Mouse (Mus musculus): ENCODE measurements around the gene Hectd2. TPM values are rescaled to one million over a fixed set of nuclear protein-coding genes. Genes with fewer than 3 reads are reported as not detected.

The Hectd2 gene
- total and polyA plus RNA-seq, 3 experiments, result 0.12 to 2.0 TPM; not detected in 1

- Histone ChIP-seq H3K36me3 (ENCODE audit: control insufficient read depth in 1 of 2, insufficient read depth in 2 of 2, low read length in 2 of 2) (no peaks in the 10 kb centered on the region), H3K9ac (ENCODE audit: control insufficient read depth, low read depth, low read length, poor library complexity, severe bottlenecking) (no peak overlapping the region)
- DNase-seq (ENCODE audit: low read depth, low spot score), result no peak
Measured at GRCm38 (mm10) chr19:36634771-36635170, 80.3 kb downstream of the Hectd2 start.

GRCm38 (mm10) chr19:36637223-36637622 is 82.8 kb downstream of the Hectd2 start:
- Histone ChIP-seq H3K27me3 (ENCODE audit: control insufficient read depth in 1 of 2, insufficient read depth in 2 of 2, low read length in 2 of 2) (no peaks in the 10 kb centered on the region), H3K4me1 (ENCODE audit: control insufficient read depth in 1 of 2, insufficient read depth in 2 of 2, low read length in 2 of 2) (no peaks in the 10 kb centered on the region), H3K79me2 (ENCODE audit: control insufficient read depth, insufficient read depth, low read length, poor library complexity) (no peaks in the 10 kb centered on the region), H3K9ac (ENCODE audit: control insufficient read depth, low read depth, low read length, poor library complexity, severe bottlenecking) (no peak overlapping the region), H3K36me3 (ENCODE audit: control insufficient read depth in 1 of 2, insufficient read depth in 2 of 2, low read length in 2 of 2) (peaks cover 0 to 2% of the 10 kb centered on the region in 2 experiments; a peak in 1 of 4 replicates), H3K4me3 (ENCODE audit: control insufficient read depth in 1 of 2, insufficient read depth in 1 of 2, low read depth in 2 of 2, low read length in 2 of 2) (no peak overlapping the region), H3K9me3 (replicated peaks; ENCODE audit: insufficient read depth, low read length) (no peaks in the 10 kb centered on the region), H3K27ac (ENCODE audit: control insufficient read depth, low read depth, low read length) (no peak overlapping the region)
- DNase-seq (ENCODE audit: low read depth, low spot score), result no peak
- TF ChIP-seq POLR2AphosphoS2 (IDR thresholded peaks at IDR 0.05; ENCODE audit: low read length) (no peak), TCF12 (IDR thresholded peaks at IDR 0.05; ENCODE audit: low read depth, low read length) (no peak), UBTF (IDR thresholded peaks at IDR 0.05; ENCODE audit: borderline replicate concordance, insufficient read depth, low read depth, low read length) (no peak), RAD21 (IDR thresholded peaks at IDR 0.05; ENCODE audit: low read depth, low read length) (no peak), POLR2AphosphoS5 (IDR thresholded peaks at IDR 0.05; ENCODE audit: borderline replicate concordance, low read depth, low read length) (no peak)

More at GRCm38 (mm10) chr19:36634771-36635170, 80.3 kb downstream of the Hectd2 start:
- TF ChIP-seq CHD2 (IDR thresholded peaks at IDR 0.05; ENCODE audit: low read length) (no peak), ZMIZ1 (IDR thresholded peaks at IDR 0.05; ENCODE audit: low read depth, low read length) (no peak), ZKSCAN1 (IDR thresholded peaks at IDR 0.05; ENCODE audit: low read depth, low read length) (no peak)
- Histone ChIP-seq H3K79me2 (ENCODE audit: control insufficient read depth, insufficient read depth, low read length, poor library complexity) (no peaks in the 10 kb centered on the region), H3K9me3 (replicated peaks; ENCODE audit: insufficient read depth, low read length) (no peaks in the 10 kb centered on the region), H3K4me1 (ENCODE audit: control insufficient read depth in 1 of 2, insufficient read depth in 2 of 2, low read length in 2 of 2) (no peaks in the 10 kb centered on the region), H3K27me3 (ENCODE audit: control insufficient read depth in 1 of 2, insufficient read depth in 2 of 2, low read length in 2 of 2) (no peaks in the 10 kb centered on the region), H3K27ac (ENCODE audit: control insufficient read depth, low read depth, low read length) (no peak overlapping the region), H3K4me3 (ENCODE audit: control insufficient read depth in 1 of 2, insufficient read depth in 1 of 2, low read depth in 2 of 2, low read length in 2 of 2) (no peak overlapping the region)

GRCm38 (mm10) chr19:36637948-36638587 is 83.6 kb downstream of the Hectd2 start:
- no peaks in the 10 kb centered on the region for H3K4me1 ChIP-seq (ENCODE audit: control insufficient read depth in 1 of 2, insufficient read depth in 2 of 2, low read length in 2 of 2)
- TF ChIP-seq MYC (IDR thresholded peaks at IDR 0.05; ENCODE audit: low read depth, low read length), result no peak
- no peak for TF ChIP-seq SIN3A (IDR thresholded peaks at IDR 0.05; ENCODE audit: low read length)
- no peak for TF ChIP-seq TBP (IDR thresholded peaks at IDR 0.05; ENCODE audit: low read depth, low read length)
- no peak for TF ChIP-seq NRF1 (IDR thresholded peaks at IDR 0.05; ENCODE audit: insufficient read depth, low read depth, low read length, poor library complexity, severe bottlenecking)
- TF ChIP-seq ZNF384 (IDR thresholded peaks at IDR 0.05; ENCODE audit: low read depth, low read length), result no peak
- TF ChIP-seq MAZ (IDR thresholded peaks at IDR 0.05; ENCODE audit: low read depth, low read length), result no peak
- TF ChIP-seq TAL1 (IDR thresholded peaks at IDR 0.05; ENCODE audit: low read length), result no peak
- no peak for TF ChIP-seq KAT2A (conservative IDR thresholded peaks at IDR 0.05; ENCODE audit: low read depth, low read length)
- TF ChIP-seq ZKSCAN1 (IDR thresholded peaks at IDR 0.05; ENCODE audit: low read depth, low read length), result no peak
- no peak for DNase-seq (ENCODE audit: low read depth, low spot score)
- no peak overlapping the region for H3K27ac ChIP-seq (ENCODE audit: control insufficient read depth, low read depth, low read length)
- H3K79me2 ChIP-seq (ENCODE audit: control insufficient read depth, insufficient read depth, low read length, poor library complexity), result no peaks in the 10 kb centered on the region
- H3K9ac ChIP-seq (ENCODE audit: control insufficient read depth, low read depth, low read length, poor library complexity, severe bottlenecking), result no peak overlapping the region
- no peak overlapping the region for H3K4me3 ChIP-seq (ENCODE audit: control insufficient read depth in 1 of 2, insufficient read depth in 1 of 2, low read depth in 2 of 2, low read length in 2 of 2)
- no peaks in the 10 kb centered on the region for H3K27me3 ChIP-seq (ENCODE audit: control insufficient read depth in 1 of 2, insufficient read depth in 2 of 2, low read length in 2 of 2)
- H3K9me3 ChIP-seq (replicated peaks; ENCODE audit: insufficient read depth, low read length), result no peaks in the 10 kb centered on the region
- H3K36me3 ChIP-seq (ENCODE audit: control insufficient read depth in 1 of 2, insufficient read depth in 2 of 2, low read length in 2 of 2), result peaks cover 0 to 2% of the 10 kb centered on the region in 2 experiments; a peak in 1 of 4 replicates
